Mouse (Mus musculus): ENCODE data around the gene Fhl2. TPM values are rescaled to one million over a fixed set of nuclear protein-coding genes. Genes with fewer than 3 reads are reported as not detected.
A peak's percentile ranks its signal among the peaks of the same experiment; 100 is the strongest.

The Fhl2 gene
- total and polyA plus RNA-seq, 2 experiments from 2014 or later, result 23.1 to 33.1 TPM

GRCm38 (mm10) chr1:43092056-43093015 lies 104.4 kb downstream of the Fhl2 start:
- H3K4me3 ChIP-seq (ENCODE audit: low read depth, low read length), result peak overlapping the region; percentile 80
- no peaks in the 10 kb centered on the region for H3K9me3 ChIP-seq (ENCODE audit: low read length)
- H3K9ac ChIP-seq, result peak overlapping the region; percentile 92
- no peak; the same call in 1 of the 2 replicates for TF ChIP-seq CTCF (IDR thresholded peaks at IDR 0.05; ENCODE audit: low read depth)
- DNase-seq (peak; percentile 68), ATAC-seq (peak; percentile 91)
- no peaks in the 10 kb centered on the region for H3K36me3 ChIP-seq (ENCODE audit: insufficient read depth)
- peak overlapping the region; percentile 68 for H3K4me2 ChIP-seq (ENCODE audit: low read depth)
- whole genome bisulfite sequencing, result under 1% methylated on average over 99 of the region's 102 CpGs
- H3K27ac ChIP-seq (ENCODE audit: low read depth, low read length), result peak overlapping the region; percentile 88
- peaks cover 6% of the 10 kb centered on the region; the same call in 1 of the 2 replicates for H3K4me1 ChIP-seq (ENCODE audit: insufficient read depth)
- no peaks in the 10 kb centered on the region for H3K27me3 ChIP-seq (ENCODE audit: insufficient read depth, low read length)

- Histone ChIP-seq H3K4me2 (ENCODE audit: low read depth) (peak overlapping the region; percentile 68), H3K27ac (ENCODE audit: low read depth, low read length) (peak overlapping the region; percentile 88), H3K4me3 (ENCODE audit: low read depth, low read length) (peak overlapping the region; percentile 80), H3K4me1 (ENCODE audit: insufficient read depth) (peaks cover 3% of the 10 kb centered on the region; the same call in 1 of the 2 replicates), H3K36me3 (ENCODE audit: insufficient read depth) (no peaks in the 10 kb centered on the region), H3K9me3 (ENCODE audit: low read length) (no peaks in the 10 kb centered on the region), H3K9ac (peak overlapping the region; percentile 92), H3K27me3 (ENCODE audit: insufficient read depth, low read length) (no peaks in the 10 kb centered on the region)
- ATAC-seq (0 out of 2 replicates have a peak, but pooled peaks have one; percentile 4), DNase-seq (peak; percentile 10)
- 45% methylated on average over 13 of the region's 13 CpGs for WGBS
- no peak for TF ChIP-seq CTCF (IDR thresholded peaks at IDR 0.05; ENCODE audit: low read depth)
These were observed 105.3 kb downstream of the Fhl2 start for GRCm38 (mm10) chr1:43091306-43092055.

- WGBS, result 72% methylated on average over 1 of the region's 1 CpGs
- ATAC-seq (no peak), DNase-seq (no peak)
- H3K27ac ChIP-seq (ENCODE audit: low read depth, low read length), result no peak overlapping the region
- no peak overlapping the region for H3K4me2 ChIP-seq (ENCODE audit: low read depth)
- no peaks in the 10 kb centered on the region for H3K9me3 ChIP-seq (ENCODE audit: low read length)
- H3K9ac ChIP-seq, result no peak overlapping the region
- peaks cover 3% of the 10 kb centered on the region; the same call in 1 of the 2 replicates for H3K4me1 ChIP-seq (ENCODE audit: insufficient read depth)
- no peak for TF ChIP-seq CTCF (IDR thresholded peaks at IDR 0.05; ENCODE audit: low read depth)
- no peaks in the 10 kb centered on the region for H3K36me3 ChIP-seq (ENCODE audit: insufficient read depth)
- H3K4me3 ChIP-seq (ENCODE audit: low read depth, low read length), result no peak overlapping the region
- no peaks in the 10 kb centered on the region for H3K27me3 ChIP-seq (ENCODE audit: insufficient read depth, low read length)
These were observed 106.4 kb downstream of the Fhl2 start for GRCm38 (mm10) chr1:43090418-43090817.

- WGBS, result 90% methylated on average over 5 of the region's 5 CpGs
- H3K36me3 ChIP-seq (ENCODE audit: insufficient read depth), result 0 out of 2 replicates have a peak, but pooled peaks cover 3% of the 10 kb centered on the region
- no peak for ATAC-seq
- H3K4me3 ChIP-seq (ENCODE audit: low read depth, low read length), result no peak overlapping the region
- DNase-seq, result no peak
- H3K4me2 ChIP-seq (ENCODE audit: low read depth), result no peak overlapping the region
- no peaks in the 10 kb centered on the region for H3K4me1 ChIP-seq (ENCODE audit: insufficient read depth)
- no peak for TF ChIP-seq CTCF (IDR thresholded peaks at IDR 0.05; ENCODE audit: low read depth)
- no peak overlapping the region for H3K27ac ChIP-seq (ENCODE audit: low read depth, low read length)
- no peak overlapping the region for H3K9ac ChIP-seq
- no peaks in the 10 kb centered on the region for H3K27me3 ChIP-seq (ENCODE audit: insufficient read depth, low read length)
- H3K9me3 ChIP-seq (ENCODE audit: low read length), result no peaks in the 10 kb centered on the region
These were observed 113.8 kb downstream of the Fhl2 start for GRCm38 (mm10) chr1:43082946-43083345.

- ATAC-seq (no peak), DNase-seq (no peak)
- Histone ChIP-seq H3K9ac (no peak overlapping the region), H3K4me1 (ENCODE audit: insufficient read depth) (no peaks in the 10 kb centered on the region), H3K4me3 (ENCODE audit: low read depth, low read length) (no peak overlapping the region), H3K4me2 (ENCODE audit: low read depth) (no peak overlapping the region), H3K9me3 (ENCODE audit: low read length) (no peaks in the 10 kb centered on the region), H3K36me3 (ENCODE audit: insufficient read depth) (peaks cover 22% of the 10 kb centered on the region), H3K27ac (ENCODE audit: low read depth, low read length) (no peak overlapping the region), H3K27me3 (ENCODE audit: insufficient read depth, low read length) (no peaks in the 10 kb centered on the region)
- TF ChIP-seq CTCF (IDR thresholded peaks at IDR 0.05; ENCODE audit: low read depth), result no peak
- WGBS, result 88% methylated on average over 2 of the region's 2 CpGs
These were observed 118.7 kb downstream of the Fhl2 start for GRCm38 (mm10) chr1:43078124-43078523.

- DNase-seq (no peak), ATAC-seq (no peak)
- Histone ChIP-seq H3K9me3 (ENCODE audit: low read length) (no peaks in the 10 kb centered on the region), H3K4me2 (ENCODE audit: low read depth) (no peak overlapping the region), H3K27me3 (ENCODE audit: insufficient read depth, low read length) (no peaks in the 10 kb centered on the region), H3K4me3 (ENCODE audit: low read depth, low read length) (no peak overlapping the region), H3K27ac (ENCODE audit: low read depth, low read length) (no peak overlapping the region), H3K36me3 (ENCODE audit: insufficient read depth) (peaks cover 31% of the 10 kb centered on the region), H3K9ac (no peak overlapping the region), H3K4me1 (ENCODE audit: insufficient read depth) (no peaks in the 10 kb centered on the region)
- TF ChIP-seq CTCF (IDR thresholded peaks at IDR 0.05; ENCODE audit: low read depth), result no peak
- 77% methylated on average over 2 of the region's 2 CpGs for WGBS
These were observed 122.0 kb downstream of the Fhl2 start for GRCm38 (mm10) chr1:43074791-43075190.

Other genes starting within 250 kb of the Fhl2 start
- gene Gpr45, start 244.1 kb downstream of the Fhl2 start, total RNA-seq (2014; rRNA removed), result 21.0 and 21.1 TPM in 2 replicates
- 16.3 and 16.4 TPM in 2 replicates for gene Gpr45, start 244.1 kb downstream of the Fhl2 start, polyA plus RNA-seq (2015; fragmentation: Nextera tagmentation; extraction: Ambion mirVana)
- gene Tgfbrap1, start 98.3 kb downstream of the Fhl2 start, total RNA-seq (2014; rRNA removed), result 32.8 and 39.3 TPM in 2 replicates
- gene Tgfbrap1, start 98.3 kb downstream of the Fhl2 start, polyA plus RNA-seq (2015; fragmentation: Nextera tagmentation; extraction: Ambion mirVana), result 12.8 and 15.8 TPM in 2 replicates
- 45.7 and 46.7 TPM in 2 replicates for gene AI597479, start 98.3 kb downstream of the Fhl2 start, total RNA-seq (2014; rRNA removed)
- gene AI597479, start 98.3 kb downstream of the Fhl2 start, polyA plus RNA-seq (2015; fragmentation: Nextera tagmentation; extraction: Ambion mirVana), result 28.4 and 37.0 TPM in 2 replicates
- 79.2 and 84.2 TPM in 2 replicates for gene Nck2, start 247.6 kb upstream of the Fhl2 start, total RNA-seq (2014; rRNA removed)
- gene Nck2, start 247.6 kb upstream of the Fhl2 start, polyA plus RNA-seq (2015; fragmentation: Nextera tagmentation; extraction: Ambion mirVana), result 40.3 and 43.8 TPM in 2 replicates

All from forebrain, postnatal 0 days (tissue).